Mouse (Mus musculus) MEL (cell line): Measurements from ENCODE around the gene Galns. TPM values are rescaled to one million over a fixed set of nuclear protein-coding genes. Genes with fewer than 3 reads are reported as not detected.

Source experiments
- DNase-seq: peaks from one replicate; pipeline ENCODE4 v3.0.0; 2011; ENCODE audit warnings: low read depth, low spot score
- H3K27ac ChIP-seq: 2 replicates; pipeline ENCODE4 v1.5.1; 2012; ENCODE audit warnings: low read depth, mild to moderate bottlenecking, control low read depth, low read length, moderate library complexity; ENCODE audit not compliant: control insufficient read depth
- H3K27me3 ChIP-seq, 2 experiments: fragments of 150-350 bp in 1 of 2; sonication (generic) in 1 of 2; 2 replicates each; pipeline ENCODE4 v1.6.1; 2012; ENCODE audit warnings: low read length in 2 of 2, mild to moderate bottlenecking in 2 of 2, improper control_type of control experiment in 1 of 2, moderate library complexity in 1 of 2; ENCODE audit not compliant: insufficient read depth in 2 of 2, control insufficient read depth in 1 of 2
- H3K36me3 ChIP-seq, 2 experiments: 2 replicates each; pipeline ENCODE4 v1.6.1; 2012 to 2014; ENCODE audit warnings: low read length in 2 of 2, improper control_type of control experiment in 1 of 2, inconsistent platforms in 1 of 2, mild to moderate bottlenecking in 1 of 2; ENCODE audit not compliant: insufficient read depth in 2 of 2, control insufficient read depth in 1 of 2
- H3K4me1 ChIP-seq, 2 experiments: fragments of 150-350 bp in 1 of 2; sonication (generic) in 1 of 2; 2 replicates each; pipeline ENCODE4 v1.6.1; 2012; ENCODE audit warnings: low read length in 2 of 2, improper control_type of control experiment in 1 of 2, mild to moderate bottlenecking in 1 of 2; ENCODE audit not compliant: insufficient read depth in 2 of 2, control insufficient read depth in 1 of 2
- H3K4me3 ChIP-seq, 2 experiments: fragments of 150-350 bp in 1 of 2; sonication (generic) in 1 of 2; 2 replicates each; pipeline ENCODE4 v1.5.1; 2012; ENCODE audit warnings: low read depth in 2 of 2, low read length in 2 of 2, mild to moderate bottlenecking in 2 of 2, moderate library complexity in 2 of 2, control low read depth in 1 of 2, improper control_type of control experiment in 1 of 2; ENCODE audit not compliant: control insufficient read depth in 1 of 2, insufficient read depth in 1 of 2
- H3K79me2 ChIP-seq: 2 replicates; pipeline ENCODE4 v1.6.1; 2012; ENCODE audit warnings: mild to moderate bottlenecking, low read length, moderate library complexity; ENCODE audit not compliant: control insufficient read depth, poor library complexity, insufficient read depth
- H3K9ac ChIP-seq: 2 replicates; pipeline ENCODE4 v1.6.1; 2012; ENCODE audit warnings: low read depth, mild to moderate bottlenecking, control low read depth, low read length, moderate library complexity; ENCODE audit not compliant: control insufficient read depth, poor library complexity, severe bottlenecking
- H3K9me3 ChIP-seq: fragments of 150-350 bp; sonication (generic); replicated peaks from 2 replicates; pipeline ENCODE4 v1.6.1; 2012; ENCODE audit warnings: mild to moderate bottlenecking, low read length, improper control_type of control experiment, moderate library complexity; ENCODE audit not compliant: insufficient read depth
- CHD2 ChIP-seq: IDR thresholded peaks from 2 replicates; pipeline ENCODE4 v1.6.1; 2011; ENCODE audit warnings: low read length, improper control_type of control experiment
- EP300 ChIP-seq, 2 experiments: IDR thresholded peaks; 2 replicates each; pipeline ENCODE4 v1.6.1; 2011; ENCODE audit warnings: improper control_type of control experiment in 2 of 2, low read length in 2 of 2, low read depth in 1 of 2, mild to moderate bottlenecking in 1 of 2
- ETS1 ChIP-seq: IDR thresholded peaks from 2 replicates; pipeline ENCODE4 v1.6.1; 2012; ENCODE audit warnings: low read depth, mild to moderate bottlenecking, inconsistent platforms, low read length, improper control_type of control experiment, moderate library complexity
- GABPA ChIP-seq: IDR thresholded peaks from 2 replicates; pipeline ENCODE4 v1.6.1; 2012; ENCODE audit warnings: low read depth, mild to moderate bottlenecking, inconsistent platforms, low read length, improper control_type of control experiment, moderate library complexity
- HCFC1 ChIP-seq: IDR thresholded peaks from 2 replicates; pipeline ENCODE4 v1.6.1; 2012; ENCODE audit warnings: low read depth, mild to moderate bottlenecking, inconsistent platforms, low read length, improper control_type of control experiment, moderate library complexity
- JUND ChIP-seq: IDR thresholded peaks from 2 replicates; pipeline ENCODE4 v1.6.1; 2011; ENCODE audit warnings: low read depth, mild to moderate bottlenecking, improper control_type of control experiment, low read length
- KAT2A ChIP-seq: conservative IDR thresholded peaks from 2 replicates; pipeline ENCODE4 v1.6.1; 2012; ENCODE audit warnings: low read depth, low read length, improper control_type of control experiment, inconsistent platforms
- MAFK ChIP-seq: IDR thresholded peaks from 2 replicates; pipeline ENCODE4 v1.6.1; 2011; ENCODE audit warnings: low read depth, mild to moderate bottlenecking, low read length, improper control_type of control experiment, borderline replicate concordance
- MAX ChIP-seq: IDR thresholded peaks from 2 replicates; pipeline ENCODE4 v1.6.1; 2011; ENCODE audit warnings: low read length, improper control_type of control experiment
- MAZ ChIP-seq: IDR thresholded peaks from 2 replicates; pipeline ENCODE4 v1.6.1; 2012; ENCODE audit warnings: low read depth, mild to moderate bottlenecking, inconsistent platforms, low read length, improper control_type of control experiment
- MYC ChIP-seq: IDR thresholded peaks from 2 replicates; pipeline ENCODE4 v1.6.1; 2011; ENCODE audit warnings: low read depth, mild to moderate bottlenecking, low read length, improper control_type of control experiment, moderate library complexity
- POLR2A ChIP-seq, 2 experiments: IDR thresholded peaks; 2 replicates each; pipeline ENCODE4 v1.6.1; 2011 to 2012; ENCODE audit warnings: low read length in 2 of 2, mild to moderate bottlenecking in 2 of 2, control low read depth in 1 of 2, improper control_type of control experiment in 1 of 2, low read depth in 1 of 2, moderate library complexity in 1 of 2; ENCODE audit not compliant: control insufficient read depth in 1 of 2, insufficient read depth in 1 of 2, poor library complexity in 1 of 2
- POLR2AphosphoS2 ChIP-seq: IDR thresholded peaks from 2 replicates; pipeline ENCODE4 v1.6.1; 2011; ENCODE audit warnings: low read length, improper control_type of control experiment
- POLR2AphosphoS5 ChIP-seq: IDR thresholded peaks from 2 replicates; pipeline ENCODE4 v1.6.1; 2012; ENCODE audit warnings: low read depth, borderline replicate concordance, mild to moderate bottlenecking, inconsistent platforms, low read length, moderate library complexity, mixed read lengths
- RCOR1 ChIP-seq: IDR thresholded peaks from 2 replicates; pipeline ENCODE4 v1.6.1; 2012; ENCODE audit warnings: low read depth, mild to moderate bottlenecking, inconsistent platforms, low read length, improper control_type of control experiment
- SMC3 ChIP-seq: IDR thresholded peaks from 2 replicates; pipeline ENCODE4 v1.6.1; 2011; ENCODE audit warnings: low read depth, low read length, improper control_type of control experiment
- TAL1 ChIP-seq: IDR thresholded peaks from 2 replicates; pipeline ENCODE4 v1.6.1; 2012; ENCODE audit warnings: mild to moderate bottlenecking, inconsistent platforms, low read length, moderate library complexity, mixed read lengths
- ZC3H11A ChIP-seq: IDR thresholded peaks from 2 replicates; pipeline ENCODE4 v1.6.1; 2012; ENCODE audit warnings: low read depth, mild to moderate bottlenecking, inconsistent platforms, low read length, improper control_type of control experiment
- ZKSCAN1 ChIP-seq: IDR thresholded peaks from 2 replicates; pipeline ENCODE4 v1.6.1; 2012; ENCODE audit warnings: low read depth, mild to moderate bottlenecking, inconsistent platforms, low read length, improper control_type of control experiment, moderate library complexity
- ZMIZ1 ChIP-seq: IDR thresholded peaks from 2 replicates; pipeline ENCODE4 v1.6.1; 2012; ENCODE audit warnings: low read depth, mild to moderate bottlenecking, inconsistent platforms, low read length, improper control_type of control experiment, moderate library complexity
- polyA plus RNA-seq, 2 experiments: library from polyadenylated mRNA; stranded (reverse) in 1 of 2; unstranded in 1 of 2; fragments of >175 nt in 1 of 2; fragments of >200 nt in 1 of 2; gene quantifications; 2 replicates each; pipeline versions ENCODE4 v1.2.1 to v1.2.4; 2012; ENCODE audit warnings: low replicate concordance in 2 of 2, low read depth in 1 of 2; ENCODE audit not compliant: insufficient read length in 2 of 2, insufficient read depth in 1 of 2, missing spikeins in 1 of 2
- total RNA-seq: library from RNA; depleted of rRNA; stranded (reverse); fragments of 300-350 nt; gene quantifications from 2 replicates; pipeline ENCODE4 v1.2.3, GENCODE M21; 2012

Gene Galns
- total and polyA plus RNA-seq, 3 experiments = 1.7 to 3.0 TPM; not detected in 1

- Histone ChIP-seq H3K36me3 (peaks cover 5 to 27% of the 10 kb centered on the region in 2 experiments), H3K27me3 (no peaks in the 10 kb centered on the region), H3K9ac (no peak overlapping the region), H3K4me3 (no peak overlapping the region), H3K27ac (no peak overlapping the region), H3K79me2 (peaks cover 18% of the 10 kb centered on the region; the same call in 1 of the 2 replicates), H3K9me3 (no peaks in the 10 kb centered on the region), H3K4me1 (peaks cover 4 to 9% of the 10 kb centered on the region in 2 experiments)
- TF ChIP-seq POLR2A (IDR thresholded peaks at IDR 0.05; ENCODE audit: control insufficient read depth in 1 of 2, insufficient read depth in 1 of 2, low read depth in 1 of 2, low read length in 2 of 2, poor library complexity in 1 of 2) = no peak
- TF ChIP-seq MYC = no peak
- no peak for TF ChIP-seq SMC3
- TF ChIP-seq MAFK = no peak
- DNase-seq = no peak
Observed at GRCm38 (mm10) chr8:122651326-122651921, 40.2 kb upstream of the Galns start.

GRCm38 (mm10) chr8:122648192-122648970 is 37.1 kb upstream of the Galns start:
- no peaks in the 10 kb centered on the region for H3K4me1 ChIP-seq

GRCm38 (mm10) chr8:122646337-122646736 is 35.1 kb upstream of the Galns start:
- Histone ChIP-seq H3K4me3 (no peak overlapping the region), H3K27ac (no peak overlapping the region), H3K9ac (no peak overlapping the region), H3K36me3 (peaks cover 0 to 11% of the 10 kb centered on the region in 2 experiments; a peak in 2 of 4 replicates), H3K4me1 (no peaks in the 10 kb centered on the region), H3K79me2 (no peaks in the 10 kb centered on the region), H3K9me3 (no peaks in the 10 kb centered on the region), H3K27me3 (no peaks in the 10 kb centered on the region)
- no peak for DNase-seq
- no peak for TF ChIP-seq JUND
- no peak for TF ChIP-seq MAX
- no peak for TF ChIP-seq RCOR1
- no peak for TF ChIP-seq ZMIZ1
- TF ChIP-seq ETS1 = no peak

More at GRCm38 (mm10) chr8:122648192-122648970, 37.1 kb upstream of the Galns start:
- no peak for TF ChIP-seq GABPA
- no peak for TF ChIP-seq MAX
- no peak for TF ChIP-seq HCFC1
- no peak for TF ChIP-seq POLR2AphosphoS5
- no peak for TF ChIP-seq ZC3H11A
- no peak for TF ChIP-seq KAT2A
- TF ChIP-seq CHD2 = no peak
- no peak for TF ChIP-seq TAL1
- TF ChIP-seq POLR2AphosphoS2 = no peak
- no peak for TF ChIP-seq ZKSCAN1
- TF ChIP-seq ZMIZ1 = no peak
- no peak for TF ChIP-seq MAZ
- TF ChIP-seq MYC = no peak
- no peak for TF ChIP-seq EP300 (IDR thresholded peaks at IDR 0.05; ENCODE audit: low read depth in 1 of 2, low read length in 2 of 2)
- 0 out of 2 replicates have a peak, but pooled peaks cover 4% of the 10 kb centered on the region for H3K79me2 ChIP-seq
- no peaks in the 10 kb centered on the region for H3K9me3 ChIP-seq
- no peak overlapping the region for H3K4me3 ChIP-seq
- peaks cover 0 to 12% of the 10 kb centered on the region in 2 experiments; a peak in 2 of 4 replicates for H3K36me3 ChIP-seq
- H3K27ac ChIP-seq = no peak overlapping the region
- DNase-seq = no peak
- H3K27me3 ChIP-seq = no peaks in the 10 kb centered on the region
- no peak overlapping the region for H3K9ac ChIP-seq
